Mouse (Mus musculus) heart, postnatal 14 days (tissue): ENCODE results near the gene Tm9sf1. TPM values are rescaled to one million over a fixed set of nuclear protein-coding genes. Genes with fewer than 3 reads are reported as not detected.

Experiments used
- DNase-seq, 2 experiments: peaks; one replicate each; pipeline ENCODE4 v3.0.0; 2021 to 2022
- intact Hi-C: fragments of 180-260 bp; cut with DNase I; formaldehyde crosslinking; loops from one replicate; pipeline ENCODE4 v1.15.1; 2025
- total RNA-seq, 2 experiments: library from RNA; stranded (reverse); gene quantifications; 2 replicates each; pipeline ENCODE4 v1.2.3; 2021

Tm9sf1 gene
- total RNA-seq, 2 experiments from 2014 or later: 45.3 to 45.4 TPM

- no peak for DNase-seq
- intact Hi-C loops: no loop called here
Measured at GRCm38 (mm10) chr14:55596036-55596690, 47.4 kb downstream of the Tm9sf1 start.

GRCm38 (mm10) chr14:55592226-55592625, 51.4 kb downstream of the Tm9sf1 start:
- peak in 1 of 2 experiments; percentile 19 for DNase-seq
- intact Hi-C loops: no loop called here

- DNase-seq: peak; percentile 92 to 93
- intact Hi-C loops: no loop called here
Measured at GRCm38 (mm10) chr14:55591331-55591891, 52.2 kb downstream of the Tm9sf1 start, which contains the start of gene Rnf31. Gene Rnf31, plus strand, starts transcription at chr14:55591708.

- intact Hi-C loops: no loop called here
- peak; percentile 92 to 93 for DNase-seq
Measured at GRCm38 (mm10) chr14:55590748-55591330, 52.8 kb downstream of the Tm9sf1 start, which contains the start of gene Psme2. Gene Psme2, minus strand, starts transcription at chr14:55591113.

- intact Hi-C loops: no loop called here
- no peak for DNase-seq
Measured at GRCm38 (mm10) chr14:55589771-55590448, 53.7 kb downstream of the Tm9sf1 start.

GRCm38 (mm10) chr14:55589271-55589670, 54.3 kb downstream of the Tm9sf1 start:
- DNase-seq: no peak
- intact Hi-C loops: no loop called here

GRCm38 (mm10) chr14:55586149-55586548, 57.5 kb downstream of the Tm9sf1 start:
- intact Hi-C loops: no loop called here
- no peak for DNase-seq

Other genes starting within 250 kb of the Tm9sf1 start
- gene Dhrs4, start 165.0 kb downstream of the Tm9sf1 start, total RNA-seq: 100 to 1,000 TPM; 129 to 134 TPM
- gene Carmil3, start 153.2 kb downstream of the Tm9sf1 start, total RNA-seq: 1 to 10 TPM; 2.5 to 5.5 TPM
- not detected for gene Cpne6, start 133.4 kb downstream of the Tm9sf1 start, total RNA-seq
- not detected for gene Nrl, start 118.8 kb downstream of the Tm9sf1 start, total RNA-seq
- 10 to 100 TPM; 17.7 to 23.0 TPM for gene Pck2, start 103.5 kb downstream of the Tm9sf1 start, total RNA-seq
- gene Dcaf11, start 83.8 kb downstream of the Tm9sf1 start, total RNA-seq: 100 to 1,000 TPM; 112 to 118 TPM
- under 1 TPM in 1 of 2 experiments, not detected in 1; 0.69 TPM for gene A730061H03Rik, start 83.4 kb downstream of the Tm9sf1 start, total RNA-seq
- 100 to 1,000 TPM; 204 to 226 TPM for gene Fitm1, start 68.2 kb downstream of the Tm9sf1 start, total RNA-seq
- 100 to 1,000 TPM; 218 to 238 TPM for gene Psme1, start 65.7 kb downstream of the Tm9sf1 start, total RNA-seq
- 10 to 100 TPM; 39.9 to 45.0 TPM for gene Emc9, start 58.5 kb downstream of the Tm9sf1 start, total RNA-seq
- 100 to 1,000 TPM in 1 of 2 experiments, 10 to 100 TPM in 1; 90.7 to 132 TPM for gene Psme2, start 52.7 kb downstream of the Tm9sf1 start, total RNA-seq
- gene Rnf31, start 52.1 kb downstream of the Tm9sf1 start, total RNA-seq: 10 to 100 TPM; 21.8 to 26.1 TPM
- gene Irf9, start 40.2 kb downstream of the Tm9sf1 start, total RNA-seq: 1 to 10 TPM; 9.2 to 9.3 TPM
- gene Rec8, start 25.8 kb downstream of the Tm9sf1 start, total RNA-seq: 1 to 10 TPM in 1 of 2 experiments, under 1 TPM in 1; 0.72 to 1.2 TPM
- gene Ipo4, start 7.8 kb downstream of the Tm9sf1 start, total RNA-seq: 10 to 100 TPM; 41.4 to 49.9 TPM
- 1 to 10 TPM; 2.2 to 2.9 TPM for gene Gm49378, start 5.9 kb downstream of the Tm9sf1 start, total RNA-seq
- gene Tssk4, start 6.4 kb upstream of the Tm9sf1 start, total RNA-seq: under 1 TPM; 0.53 to 0.76 TPM
- gene Mdp1, start 16.7 kb upstream of the Tm9sf1 start, total RNA-seq: 10 to 100 TPM; 52.4 to 55.9 TPM
- 10 to 100 TPM; 12.8 to 14.1 TPM for gene Gmpr2, start 28.1 kb upstream of the Tm9sf1 start, total RNA-seq
- gene Nedd8, start 28.3 kb upstream of the Tm9sf1 start, total RNA-seq: 100 to 1,000 TPM; 254 to 257 TPM
- gene Tinf2, start 38.0 kb upstream of the Tm9sf1 start, total RNA-seq: 10 to 100 TPM; 10.5 to 10.8 TPM
- under 1 TPM; 0.29 TPM for gene Tgm1, start 70.1 kb upstream of the Tm9sf1 start, total RNA-seq
- 10 to 100 TPM; 11.4 to 13.7 TPM for gene Rabggta, start 78.5 kb upstream of the Tm9sf1 start, total RNA-seq
- gene Dhrs1, start 101.9 kb upstream of the Tm9sf1 start, total RNA-seq: 10 to 100 TPM; 54.6 to 56.2 TPM
- 10 to 100 TPM; 11.2 to 11.4 TPM for gene Nop9, start 101.9 kb upstream of the Tm9sf1 start, total RNA-seq
- gene Cideb, start 114.7 kb upstream of the Tm9sf1 start, total RNA-seq: 1 to 10 TPM in 1 of 2 experiments, under 1 TPM in 1; 1.00 to 1.0 TPM
- under 1 TPM; 0.12 to 0.17 TPM for gene Ltb4r2, start 117.6 kb upstream of the Tm9sf1 start, total RNA-seq
- gene Ltb4r1, start 122.2 kb upstream of the Tm9sf1 start, total RNA-seq: under 1 TPM; 0.37 to 0.60 TPM
- 10 to 100 TPM; 19.8 to 21.1 TPM for gene Adcy4, start 140.3 kb upstream of the Tm9sf1 start, total RNA-seq
- gene Ripk3, start 145.1 kb upstream of the Tm9sf1 start, total RNA-seq: 1 to 10 TPM; 4.4 to 6.1 TPM
- gene Nfatc4, start 179.3 kb upstream of the Tm9sf1 start, total RNA-seq: 1 to 10 TPM; 7.0 to 9.2 TPM
- gene Nynrin, start 210.2 kb upstream of the Tm9sf1 start, total RNA-seq: 10 to 100 TPM; 13.6 to 15.8 TPM
- gene Cbln3, start 240.6 kb upstream of the Tm9sf1 start, total RNA-seq: under 1 TPM; 0.10 TPM
- gene Khnyn, start 241.1 kb upstream of the Tm9sf1 start, total RNA-seq: 10 to 100 TPM; 13.4 to 14.3 TPM